Mouse (Mus musculus): ENCODE data around the gene Adnp. TPM values are rescaled to one million over a fixed set of nuclear protein-coding genes. Genes with fewer than 3 reads are reported as not detected.

Adnp gene
- 0.58 and 0.68 TPM in 2 replicates for polyA plus RNA-seq (2021; fragmentation: Nextera tagmentation)
- long read RNA-seq, experiment 1, full-length matches to known transcripts, result 2 of 2 reads
- long read RNA-seq, experiment 1, partial matches to known transcripts, result 0 of 2 reads
- long read RNA-seq, experiment 1, other reads (novel, unspliced or antisense), result 0 of 2 reads
- long read RNA-seq, experiment 2, full-length matches to known transcripts, result 2 of 3 reads
- long read RNA-seq, experiment 2, partial matches to known transcripts, result 1 of 3 reads
- long read RNA-seq, experiment 2, other reads (novel, unspliced or antisense), result 0 of 3 reads

GRCm38 (mm10) chr2:168206725-168207644, at the start of gene Adnp:
Gene Adnp, minus strand, starts transcription at chr2:168207112.

GRCm38 (mm10) chr2:168230026-168230728, 23.3 kb upstream of the Adnp start, which contains the start of the genes Gm20716, Dpm1 and Mocs3:
Gene Gm20716, minus strand, starts transcription at chr2:168230364.
Gene Dpm1, minus strand, starts transcription at chr2:168230591.
Gene Mocs3, plus strand, starts transcription at chr2:168230622.

Small RNA genes lying within 50 kb of the gene (microRNA-seq; reads per million reads assigned to microRNA genes)
- gene Gm24561, result not detected

Other genes starting within 250 kb of the Adnp start
- gene Ripor3, start 196.5 kb downstream of the Adnp start, polyA plus RNA-seq (2021; fragmentation: Nextera tagmentation), result not detected in 2 replicates
- 0.49 and 0.54 TPM in 2 replicates for gene Pard6b, start 126.1 kb downstream of the Adnp start, polyA plus RNA-seq (2021; fragmentation: Nextera tagmentation)
- gene Gm20716, start 23.3 kb upstream of the Adnp start, polyA plus RNA-seq (2021; fragmentation: Nextera tagmentation), result 9.5 TPM in 2 replicates
- gene Dpm1, start 23.5 kb upstream of the Adnp start, polyA plus RNA-seq (2021; fragmentation: Nextera tagmentation), result 64.5 and 68.8 TPM in 2 replicates
- 2.6 and 3.4 TPM in 2 replicates for gene Mocs3, start 23.5 kb upstream of the Adnp start, polyA plus RNA-seq (2021; fragmentation: Nextera tagmentation)
- gene Kcng1, start 74.6 kb upstream of the Adnp start, polyA plus RNA-seq (2021; fragmentation: Nextera tagmentation), result 19.4 and 20.7 TPM in 2 replicates

All from layer of hippocampus, adult 6 months (tissue).